Mouse (Mus musculus) c-Kit-positive CD71-positive TER-119-negative erythroid progenitor cells, embryonic 14.5 days (primary cell): ENCODE results near the gene Mgat5.

Experiments used
- DNase-seq: peaks from one replicate; pipeline ENCODE4 v3.0.0-alpha.2; 2013; ENCODE audit warnings: low read depth

Gene Mgat5

DNA sequence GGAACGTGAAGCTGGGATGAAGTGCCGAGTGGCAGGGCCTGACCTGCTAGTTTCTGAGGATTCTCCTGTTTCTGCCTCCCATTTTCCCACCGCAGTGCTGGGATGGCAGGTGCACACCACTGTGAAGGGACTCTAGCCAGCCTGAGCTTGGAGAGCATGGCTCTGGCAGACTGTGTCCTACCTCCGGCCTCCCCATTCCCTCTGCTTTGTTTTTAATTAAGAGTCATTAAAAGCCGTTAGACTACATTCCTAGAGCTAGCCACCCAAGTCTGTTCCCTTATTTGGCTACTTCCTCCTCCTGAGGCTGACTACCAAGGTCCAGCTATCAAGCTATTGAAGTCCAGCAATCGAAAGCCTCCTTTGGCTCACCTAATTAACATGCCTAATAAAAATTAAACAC, 56.2 kb downstream of the Mgat5 start:
- DNase-seq: no peak

GRCm38 (mm10) chr1:127262170-127262837, 57.5 kb downstream of the Mgat5 start:
- DNase-seq: no peak

DNA sequence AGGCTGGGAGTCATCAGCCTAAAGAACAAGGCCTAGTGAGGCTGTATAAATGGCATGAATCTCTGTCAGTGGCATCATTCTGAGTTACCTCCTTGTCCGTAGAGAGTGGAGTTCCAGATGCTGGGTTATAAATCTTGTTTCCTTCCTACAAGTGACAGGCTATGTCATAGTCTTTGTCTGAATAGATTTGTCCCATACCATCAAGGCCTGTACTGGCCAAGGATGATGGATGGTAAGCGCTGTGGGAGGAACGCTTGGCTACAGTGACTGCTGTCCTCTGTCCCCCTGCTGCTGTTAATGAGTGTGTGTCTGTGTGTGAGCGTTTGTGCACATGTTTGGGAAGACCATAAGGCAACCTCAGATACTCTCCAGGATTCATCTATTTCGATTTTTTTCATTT, 63.2 kb downstream of the Mgat5 start:
- DNase-seq: no peak

- no peak for DNase-seq
Observed at GRCm38 (mm10) chr1:127269343-127269742, 64.5 kb downstream of the Mgat5 start.

- no peak for DNase-seq
Observed at GRCm38 (mm10) chr1:127270273-127271020, 65.6 kb downstream of the Mgat5 start.

GRCm38 (mm10) chr1:127271156-127271555, 66.3 kb downstream of the Mgat5 start:
- no peak for DNase-seq

DNA sequence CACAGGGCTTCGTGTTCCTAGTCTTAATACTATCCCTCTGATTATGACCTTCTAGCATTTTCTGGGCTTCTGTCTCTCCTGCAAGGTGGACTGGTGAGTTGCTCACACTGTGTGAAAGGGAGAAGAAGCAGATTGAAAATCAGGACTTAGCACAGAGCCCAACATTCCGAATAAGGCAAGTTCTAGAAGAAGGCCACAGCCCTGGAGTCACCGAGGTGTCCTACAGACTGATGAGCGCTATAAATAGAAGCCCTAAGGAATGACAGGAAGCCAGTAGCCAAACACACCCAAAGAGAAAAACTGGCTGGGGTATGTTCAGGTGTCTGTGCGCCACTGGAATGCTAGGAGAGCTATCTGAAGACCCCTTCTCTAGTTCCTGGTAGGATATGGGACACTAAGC, 68.5 kb downstream of the Mgat5 start:
- no peak for DNase-seq

DNA sequence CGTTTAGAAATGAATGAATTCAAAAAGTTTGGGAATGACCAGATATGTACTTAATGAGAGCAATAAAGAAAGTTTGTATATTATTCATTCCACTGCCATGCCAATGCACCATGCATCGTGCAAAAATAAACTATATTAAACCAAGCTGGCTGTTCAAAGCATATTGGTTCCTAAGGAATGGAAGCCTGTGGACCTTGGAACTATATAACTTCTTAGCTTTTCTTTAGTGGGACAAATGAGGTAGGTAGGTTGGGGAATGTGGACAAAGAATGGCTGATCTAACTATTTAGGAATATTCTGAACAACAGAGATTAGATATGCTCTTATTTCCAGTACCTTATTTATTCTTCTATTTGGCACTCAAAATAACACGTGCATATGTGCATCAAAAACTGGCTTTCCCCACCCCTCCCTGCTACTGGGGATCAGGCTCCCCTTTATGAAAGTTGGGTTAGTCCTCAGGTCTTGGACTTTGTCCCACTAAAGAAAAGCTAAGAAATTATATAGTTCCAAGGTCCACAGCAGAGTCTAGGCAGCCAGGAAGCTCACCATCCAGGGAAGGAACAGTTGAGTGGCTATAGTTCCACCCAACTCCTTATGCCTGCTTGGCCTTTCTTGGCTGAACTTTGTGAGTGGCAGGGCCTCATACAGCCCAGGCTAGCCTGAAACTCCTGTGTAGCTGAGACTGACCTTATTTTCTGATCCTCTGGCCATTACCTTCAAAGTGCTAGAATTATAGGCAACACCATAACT, 70.9 kb downstream of the Mgat5 start:
- DNase-seq: no peak

- no peak for DNase-seq
Observed at GRCm38 (mm10) chr1:127278067-127278466, 73.3 kb downstream of the Mgat5 start.

GRCm38 (mm10) chr1:127280256-127280655, 75.4 kb downstream of the Mgat5 start:
- DNase-seq: no peak

GRCm38 (mm10) chr1:127284975-127285374, 80.2 kb downstream of the Mgat5 start:
- no peak for DNase-seq

DNA sequence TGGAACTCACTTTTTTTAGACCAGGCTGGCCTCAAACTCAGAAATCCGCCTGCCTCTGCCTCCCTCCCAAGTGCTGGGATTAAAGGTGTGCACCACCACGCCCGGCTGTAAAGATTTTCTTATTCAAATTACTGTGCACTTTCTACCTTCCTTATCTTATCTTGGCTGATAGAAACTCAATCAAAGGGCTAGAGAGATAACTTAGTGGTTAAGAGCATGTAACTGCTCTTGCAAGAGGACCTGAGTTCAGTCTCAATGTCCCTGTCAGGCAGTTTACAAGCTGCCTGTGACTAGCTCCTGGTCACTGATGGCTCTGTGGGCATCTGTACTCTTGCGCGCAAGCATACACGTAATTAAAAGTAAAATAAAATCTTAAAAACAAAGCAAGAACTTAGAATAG, 82.7 kb downstream of the Mgat5 start:
- no peak for DNase-seq

GRCm38 (mm10) chr1:127290879-127291278, 86.1 kb downstream of the Mgat5 start:
- no peak for DNase-seq

DNA sequence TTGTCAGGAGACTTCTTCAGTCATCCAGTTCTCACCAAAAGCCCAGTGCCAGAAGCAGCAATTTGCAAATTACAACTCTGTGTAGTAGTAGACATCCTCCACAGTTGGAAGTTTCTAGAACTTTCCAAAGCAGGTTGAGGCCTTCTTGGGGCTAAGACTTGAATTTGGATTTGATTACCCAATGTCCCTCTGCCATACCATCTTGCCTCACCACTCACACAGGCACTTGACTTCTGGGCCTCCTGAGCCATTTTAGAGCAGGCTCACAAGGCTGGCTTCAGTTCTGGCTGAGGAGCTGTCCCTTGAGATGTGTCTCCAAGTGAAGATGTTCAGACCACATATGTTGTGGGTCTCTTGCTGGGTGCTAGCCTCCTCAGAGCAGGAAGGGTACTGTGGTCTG, 86.9 kb downstream of the Mgat5 start:
- no peak for DNase-seq

- DNase-seq: no peak
Observed at GRCm38 (mm10) chr1:127293286-127293685, 88.5 kb downstream of the Mgat5 start.

GRCm38 (mm10) chr1:127296815-127297214, 92.0 kb downstream of the Mgat5 start:
- no peak for DNase-seq

- peak; percentile 14 for DNase-seq
Observed at GRCm38 (mm10) chr1:127299774-127300173, 95.0 kb downstream of the Mgat5 start.

DNA sequence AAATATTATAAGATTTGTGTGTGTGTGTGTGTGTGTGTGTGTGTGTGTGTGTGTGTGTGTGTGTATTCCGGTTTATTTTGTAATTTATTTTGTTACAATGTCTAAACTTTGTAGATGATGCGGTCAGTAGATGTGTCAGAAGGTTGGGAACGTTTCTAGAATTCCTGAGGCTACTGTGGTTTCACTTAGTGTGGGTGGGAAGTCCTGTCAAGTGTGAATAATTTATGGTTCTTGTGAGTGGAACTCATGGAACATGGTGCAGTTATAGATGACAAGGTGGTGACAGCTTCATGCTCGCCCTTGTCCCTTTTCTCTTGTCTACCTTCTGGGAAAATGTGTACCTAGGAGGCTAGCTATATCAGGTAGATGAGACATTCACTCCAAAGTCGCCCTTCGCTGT, 96.2 kb downstream of the Mgat5 start:
- DNase-seq: no peak

DNA sequence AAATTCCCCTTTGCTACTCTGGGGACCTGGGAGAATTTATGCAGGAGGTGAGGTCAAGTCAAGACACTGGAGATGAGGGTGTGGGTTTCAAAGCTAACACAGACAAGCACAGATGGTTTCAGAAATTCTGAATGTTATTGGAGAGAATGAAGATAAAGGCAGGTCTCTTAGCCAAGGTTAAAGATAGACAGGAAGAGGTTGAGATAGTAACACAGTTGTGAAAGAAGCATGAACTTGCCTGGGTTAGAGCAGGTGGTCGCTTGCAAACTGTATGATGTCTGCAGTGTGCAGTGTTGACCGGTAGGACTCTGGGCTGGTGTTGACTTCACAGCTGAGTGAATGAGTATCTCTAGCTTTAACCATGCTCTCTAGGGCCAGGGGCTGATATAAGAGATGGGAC, 97.8 kb downstream of the Mgat5 start:
- DNase-seq: no peak

DNA sequence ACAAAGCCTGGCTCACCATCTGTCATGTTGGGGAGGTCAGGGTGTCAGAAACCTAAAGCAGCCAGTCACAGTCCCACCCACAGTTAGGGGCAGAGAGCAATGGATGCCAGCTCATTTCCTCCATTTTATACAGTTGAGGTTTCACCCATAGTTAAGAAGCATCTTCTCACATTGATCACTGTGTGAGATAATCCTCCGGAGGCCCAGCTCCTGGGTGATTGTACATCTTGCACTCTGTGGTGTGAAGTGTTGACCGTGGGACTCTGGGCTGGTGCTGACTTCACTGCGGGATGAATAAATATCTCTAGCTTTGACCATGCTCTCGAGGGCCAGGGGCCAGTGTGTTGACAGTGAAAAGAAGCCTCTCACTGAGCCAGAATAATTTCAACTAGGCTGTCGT, 99.0 kb downstream of the Mgat5 start:
- DNase-seq: no peak

DNA sequence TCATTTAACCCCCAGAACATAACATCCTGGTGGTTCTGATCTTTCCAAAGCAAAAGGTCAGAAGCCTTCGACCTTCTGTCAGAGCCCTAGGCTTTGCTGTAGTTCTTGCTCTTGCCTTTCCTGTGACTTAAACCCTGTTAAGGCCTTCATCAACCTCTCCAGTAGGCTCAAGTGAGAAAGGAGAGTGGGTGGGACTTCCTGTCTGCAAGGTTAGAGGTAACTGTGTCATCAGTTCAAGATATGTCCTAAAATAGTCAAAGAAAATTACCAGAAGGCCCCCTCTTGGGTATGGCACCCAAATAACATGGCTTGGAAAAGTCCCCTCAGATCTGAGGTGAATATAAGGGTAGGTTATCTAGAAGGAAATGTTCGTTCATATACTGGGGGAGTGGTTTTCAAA, 99.5 kb downstream of the Mgat5 start:
- no peak for DNase-seq

DNA sequence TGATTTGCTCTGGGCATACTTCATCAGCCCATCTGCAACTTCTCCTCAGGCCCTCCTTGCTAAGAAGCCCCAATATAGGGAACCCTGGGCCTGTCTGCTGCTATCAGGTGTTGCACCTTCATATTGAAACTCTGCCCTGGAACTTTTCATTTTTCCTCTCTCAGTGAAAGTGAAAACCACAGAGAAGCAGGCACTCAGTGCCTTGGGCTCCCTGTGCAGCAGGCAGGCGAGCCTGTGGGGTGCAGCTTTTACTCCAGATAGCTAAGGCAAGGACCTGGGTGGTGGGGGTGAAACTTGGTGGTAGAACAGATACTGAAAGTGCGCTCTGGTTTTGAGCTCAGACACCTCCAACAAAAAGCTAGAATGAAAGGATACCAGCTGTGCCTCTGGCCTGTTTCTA, 100.8 kb downstream of the Mgat5 start:
- DNase-seq: no peak
